Mouse (Mus musculus) limb, embryonic 11.5 days (tissue): Measurements from ENCODE around the gene Ttc4. TPM values are rescaled to one million over a fixed set of nuclear protein-coding genes. Genes with fewer than 3 reads are reported as not detected.

Experiments
- polyA plus RNA-seq: library from polyadenylated mRNA; unstranded; fragments of >200 nt; fragmentation: Nextera tagmentation; extraction: Ambion mirVana; gene quantifications from 2 replicates; pipeline ENCODE4 v1.2.1, GENCODE M21; 2014

The Ttc4 gene
- polyA plus RNA-seq, 1 experiment from 2014 or later: 101 TPM

Other genes starting within 250 kb of the Ttc4 start
- 0.89 and 0.98 TPM in 2 replicates for gene Pcsk9, start 214.6 kb downstream of the Ttc4 start, polyA plus RNA-seq
- gene Bsnd, start 186.7 kb downstream of the Ttc4 start, polyA plus RNA-seq: not detected in 2 replicates
- gene Dhcr24, start 117.9 kb downstream of the Ttc4 start, polyA plus RNA-seq: 23.6 and 25.9 TPM in 2 replicates
- gene Lexm, start 61.7 kb downstream of the Ttc4 start, polyA plus RNA-seq: 0.33 TPM in 1 of 2 replicates, not detected in the other
- 0.07 and 0.24 TPM in 2 replicates for gene Ttc22, start 56.5 kb downstream of the Ttc4 start, polyA plus RNA-seq
- gene Pars2, start 27.9 kb downstream of the Ttc4 start, polyA plus RNA-seq: 14.3 and 17.1 TPM in 2 replicates
- 0.30 TPM in 1 of 2 replicates, not detected in the other for gene Mroh7, start 52.0 kb upstream of the Ttc4 start, polyA plus RNA-seq
- gene Fam151a, start 54.9 kb upstream of the Ttc4 start, polyA plus RNA-seq: 0.27 TPM in 1 of 2 replicates, not detected in the other
- gene Acot11, start 126.1 kb upstream of the Ttc4 start, polyA plus RNA-seq: 6.5 and 10.1 TPM in 2 replicates
- 179 and 186 TPM in 2 replicates for gene Ssbp3, start 231.8 kb upstream of the Ttc4 start, polyA plus RNA-seq